Mouse (Mus musculus): ENCODE results near the gene Zfp951.
"Not testable (repeated sequence)": the region's sequence is repeated elsewhere in the genome, so short reads cannot be mapped to it uniquely, and the experiment has no call there.

Gene Zfp951

DNA sequence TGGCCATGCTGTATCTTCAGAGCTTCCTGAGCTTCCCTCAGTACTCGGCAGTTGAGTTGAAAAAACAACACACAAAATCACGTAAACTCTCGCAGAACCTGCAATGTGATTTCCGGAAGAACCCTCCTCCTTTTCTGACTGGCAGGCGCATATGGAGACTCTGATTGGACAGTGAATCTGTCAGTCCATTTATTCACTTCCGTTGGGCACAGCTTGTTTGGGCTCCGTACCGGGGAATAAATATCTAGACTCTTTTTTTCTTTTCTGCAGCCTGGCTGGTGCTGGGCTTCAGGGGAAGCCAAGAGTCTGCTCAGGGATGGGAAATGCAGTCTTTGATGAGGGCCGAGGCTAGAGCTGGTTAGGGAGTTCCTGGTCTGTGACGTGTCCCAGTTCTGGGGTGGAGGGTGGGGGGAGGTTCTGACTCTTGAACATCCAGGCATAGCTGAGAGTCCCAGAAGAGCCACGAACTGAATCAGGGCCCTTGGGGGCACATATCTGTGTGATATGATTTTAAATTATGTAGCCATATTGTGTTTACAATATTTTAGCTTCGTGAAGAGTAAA, at the start of gene Zfp951:
Gene Zfp951, minus strand, starts transcription at position 109 of the 564 bp plus-strand sequence.
- DNase-seq (ENCODE audit: low read depth, low spot score): peak; percentile 39

DNA sequence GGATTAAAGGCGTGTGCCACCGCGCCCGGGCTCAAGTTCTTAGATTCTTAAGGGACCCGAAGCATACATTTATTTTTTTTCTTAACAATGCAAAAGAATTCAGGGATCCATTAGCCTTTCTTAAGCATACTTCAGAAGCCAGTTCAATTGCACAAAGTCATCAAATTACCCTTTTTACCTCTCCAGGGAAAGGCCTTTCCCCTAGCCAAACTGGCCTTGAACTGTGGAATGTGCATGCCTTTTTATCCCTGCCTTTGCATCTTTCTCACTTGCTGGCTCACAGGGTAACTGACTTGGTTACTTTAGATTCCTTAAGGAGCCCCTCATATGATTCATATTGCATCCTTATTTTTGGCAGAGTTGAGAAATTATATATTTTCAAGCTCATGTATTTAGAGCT, 46.7 kb upstream of the Zfp951 start:
- not testable (repeated sequence) for DNase-seq (ENCODE audit: low read depth, low spot score)

DNA sequence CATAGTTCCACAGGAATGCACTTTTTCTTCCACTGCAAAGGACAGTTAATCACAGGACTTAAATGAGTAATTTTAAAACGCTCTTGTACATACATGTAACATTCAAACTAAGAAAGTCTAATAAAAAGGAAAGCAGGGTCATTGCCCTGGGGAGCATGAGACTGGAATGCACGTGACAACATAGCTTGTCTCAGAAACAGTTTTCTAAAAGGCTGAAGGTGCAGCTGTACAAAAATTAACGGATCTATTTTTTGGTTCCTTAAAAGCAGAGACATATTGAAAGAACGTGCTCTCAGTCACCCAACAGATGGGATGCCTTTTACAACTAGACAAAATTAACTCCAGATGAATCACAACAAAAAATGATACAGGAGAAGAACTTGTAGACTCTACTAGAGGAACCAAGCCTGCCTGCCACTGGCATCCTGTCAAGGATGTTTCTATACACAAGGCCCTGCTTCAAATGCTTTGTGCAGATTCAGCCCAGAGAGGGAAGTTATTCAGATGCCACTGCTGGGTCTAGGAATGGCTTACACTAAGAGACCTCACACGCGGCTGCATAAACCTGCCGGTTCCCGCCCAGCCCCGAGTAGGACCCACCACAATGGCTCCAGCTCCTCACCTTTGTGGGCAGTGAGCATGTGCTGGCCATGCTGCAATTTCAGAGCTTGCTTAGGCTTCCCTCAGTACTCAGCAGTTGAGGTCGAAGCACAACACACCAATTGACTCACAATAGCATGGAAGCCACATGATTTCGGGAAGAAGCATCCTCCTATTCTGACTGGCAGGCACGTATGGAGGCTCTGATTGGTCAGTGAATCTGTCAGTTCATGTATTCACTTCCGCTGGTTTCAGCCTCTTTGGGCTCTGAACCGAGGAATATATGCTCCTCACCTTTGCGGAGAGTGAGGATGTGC, 567 bp downstream of the Zfp951 start:
- DNase-seq (ENCODE audit: low read depth, low spot score): not testable (repeated sequence)

DNA sequence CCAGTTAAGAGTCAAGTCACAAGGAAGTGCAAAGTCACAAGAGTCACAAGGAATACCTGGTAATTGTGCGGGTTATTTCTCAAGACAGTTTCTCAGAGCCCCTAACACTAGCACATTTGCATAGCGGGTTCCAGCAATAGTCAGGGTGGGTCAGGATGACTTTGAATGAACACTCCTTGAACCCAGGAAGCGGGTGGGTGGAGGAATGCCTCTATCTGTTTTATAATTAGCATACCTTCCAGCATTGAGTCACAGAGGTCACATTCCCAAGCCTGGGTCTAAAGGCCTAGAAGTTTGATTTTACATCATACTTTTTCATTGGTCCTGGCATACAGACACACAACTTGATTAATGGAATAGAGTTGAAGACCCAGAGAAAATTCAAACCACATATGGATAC, 5.3 kb downstream of the Zfp951 start:
- DNase-seq (ENCODE audit: low read depth, low spot score): not testable (repeated sequence)

DNA sequence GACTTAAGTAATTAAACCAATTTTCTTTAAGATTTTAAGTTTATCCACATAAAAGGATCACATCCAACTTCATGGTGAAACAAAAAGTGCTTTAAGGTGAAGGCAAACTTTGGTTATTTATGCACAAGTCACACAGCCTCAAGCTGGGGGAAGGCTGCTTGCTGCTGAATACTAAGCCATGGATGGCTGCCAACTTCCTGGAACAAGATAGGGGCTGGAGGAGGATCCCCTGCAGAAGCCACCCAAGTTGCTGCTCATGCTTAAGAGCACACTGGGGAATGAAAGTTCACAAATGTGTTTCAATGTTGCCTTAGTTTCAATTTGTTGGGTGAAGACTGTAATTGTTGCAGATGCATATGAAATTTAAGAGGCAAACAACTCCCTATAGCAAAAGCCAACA, 26.5 kb downstream of the Zfp951 start:
- DNase-seq (ENCODE audit: low read depth, low spot score): no peak

DNA sequence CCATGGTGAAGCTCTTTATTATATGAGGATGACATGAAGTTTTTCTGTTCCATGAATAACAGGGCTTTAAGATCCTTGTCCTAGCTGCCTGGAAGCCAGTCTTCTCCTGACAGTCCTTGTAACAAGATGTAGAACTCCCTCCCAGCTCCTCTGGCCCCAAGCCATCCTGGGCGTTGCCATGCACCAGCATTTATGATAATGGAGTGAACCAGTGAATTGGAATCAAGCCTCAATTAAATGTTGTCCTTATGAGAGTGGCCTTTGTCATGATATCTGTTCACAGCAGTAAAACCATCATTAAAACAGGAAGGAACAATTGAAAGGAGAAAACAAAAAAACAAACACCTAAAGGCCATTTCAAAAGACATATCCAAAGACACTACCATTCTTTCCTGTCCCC, 30.3 kb downstream of the Zfp951 start:
- DNase-seq (ENCODE audit: low read depth, low spot score): no peak

DNA sequence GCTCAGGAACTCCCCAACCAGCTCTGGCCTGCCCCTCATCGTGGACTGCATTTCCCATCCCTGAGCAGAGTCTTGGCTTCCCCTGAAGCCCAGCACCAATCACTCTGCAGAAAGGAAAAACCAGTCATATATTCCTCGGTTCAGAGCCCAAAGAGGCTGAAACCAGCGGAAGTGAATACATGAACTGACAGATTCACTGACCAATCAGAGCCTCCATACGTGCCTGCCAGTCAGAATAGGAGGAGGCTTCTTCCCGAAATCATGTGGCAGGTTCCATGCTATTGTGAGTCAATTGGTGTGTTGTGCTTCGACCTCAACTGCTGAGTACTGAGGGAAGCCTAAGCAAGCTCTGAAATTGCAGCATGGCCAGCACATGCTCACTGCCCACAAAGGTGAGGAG, 89.7 kb downstream of the Zfp951 start:
- DNase-seq (ENCODE audit: low read depth, low spot score): not testable (repeated sequence)

Measured in retina, adult 2 months (tissue).